In genomic region chrX:10005946-10006345, GRCm38 (mm10) we compare ENCODE assay signal across 22 mouse cellular contexts.
"Had no signal": no experiment of that assay in that cellular context is flagged by ENCODE, and none has a peak within 500 bp of the region (broad histone marks: within the 10 kb centered on the region; RNA-seq: fewer than 3 reads in every experiment).

No protein-coding gene starts in this region.

- H3K4me2 ChIP-seq: limb, embryonic 12.5 days; limb, embryonic 15.5 days; liver, embryonic 11.5 days; lung, embryonic 14.5 days; midbrain, embryonic 13.5 days had no signal

- H3K9ac ChIP-seq: limb, embryonic 12.5 days; limb, embryonic 15.5 days; liver, embryonic 14.5 days; liver, postnatal 0 days; lung, embryonic 14.5 days; midbrain, embryonic 13.5 days had no signal

- H3K27me3 ChIP-seq: limb, embryonic 12.5 days; limb, embryonic 15.5 days; megakaryocyte, embryonic 14.5 days; midbrain, embryonic 13.5 days had no signal

- H3K4me3 ChIP-seq: limb, embryonic 12.5 days; limb, embryonic 15.5 days; megakaryocyte, embryonic 14.5 days; midbrain, embryonic 10.5 days; midbrain, embryonic 13.5 days had no signal

- DNase-seq: kidney, adult 18-20 months; kidney, adult 9 months; kidney, postnatal 4 days; left cerebral cortex, postnatal 4 days; liver, postnatal 0 days; lung, embryonic 14.5 days; right cerebral cortex, adult 18-20 months; right cerebral cortex, postnatal 14 days; right cerebral cortex, postnatal 4 days; thymus, adult 2 months; thymus, postnatal 14 days; thymus, postnatal 4 days had no signal

- ATAC-seq: liver, postnatal 0 days; lung, postnatal 0 days; midbrain, embryonic 13.5 days; midbrain, embryonic 16.5 days had no signal

- H3K27ac ChIP-seq: limb, embryonic 12.5 days; limb, embryonic 15.5 days; liver, embryonic 14.5 days; midbrain, embryonic 10.5 days; midbrain, embryonic 13.5 days; stomach, postnatal 0 days had no signal

- H3K9me3 ChIP-seq: limb, embryonic 12.5 days; limb, embryonic 15.5 days; megakaryocyte, embryonic 14.5 days; midbrain, embryonic 10.5 days; midbrain, embryonic 13.5 days had no signal

- H3K4me1 ChIP-seq: limb, embryonic 12.5 days; limb, embryonic 15.5 days; megakaryocyte, embryonic 14.5 days; midbrain, embryonic 10.5 days; midbrain, embryonic 13.5 days had no signal

- H3K36me3 ChIP-seq: limb, embryonic 12.5 days; limb, embryonic 15.5 days; midbrain, embryonic 10.5 days; midbrain, embryonic 13.5 days had no signal
